Mouse (Mus musculus): ENCODE measurements around the gene Pdpk1.

Gene Pdpk1

DNA sequence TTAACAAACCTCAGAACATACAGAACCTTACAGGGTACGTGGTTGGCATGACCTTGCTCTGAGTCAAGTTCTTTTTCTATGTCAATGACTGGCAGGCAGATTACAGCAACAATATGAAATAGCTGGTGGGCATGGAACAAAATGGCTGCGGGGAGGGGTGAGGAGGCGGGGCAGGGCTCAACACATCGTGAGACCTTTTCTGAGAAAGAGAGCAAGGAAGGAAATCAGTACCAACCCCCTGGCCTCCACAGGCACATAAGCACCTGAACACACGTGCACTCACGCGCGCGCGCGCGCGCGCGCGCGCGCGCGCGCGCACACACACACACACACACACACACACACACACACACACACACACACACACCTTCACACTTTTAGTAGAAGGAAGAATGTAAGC, 120.2 kb downstream of the Pdpk1 start:
- no peak for DNase-seq

DNA sequence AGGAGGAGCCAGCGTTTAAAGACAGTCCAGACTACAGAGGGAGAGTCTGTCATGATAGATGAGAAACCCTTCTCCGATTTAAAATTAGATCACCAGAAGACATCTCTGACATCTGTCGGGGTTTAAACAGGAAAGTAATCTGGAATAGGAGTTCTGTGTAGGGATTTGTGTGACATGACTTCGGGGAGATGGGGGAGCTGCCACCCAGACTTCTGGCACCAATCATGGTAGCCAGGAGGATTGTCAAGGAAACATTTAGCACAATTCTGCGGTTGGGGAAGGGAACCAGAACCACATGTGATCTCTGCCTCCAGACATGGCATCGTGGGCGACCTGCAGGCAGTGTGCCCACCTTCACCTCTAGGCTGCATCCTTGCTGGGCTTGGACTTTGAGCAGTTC, 121.2 kb downstream of the Pdpk1 start:
- DNase-seq = no peak
